Mouse (Mus musculus) kidney, postnatal 14 days (tissue): ENCODE data around the gene Kdm4b.

ENCODE experiments used
- DNase-seq: peaks from one replicate; pipeline ENCODE4 v3.0.0; 2022; ENCODE audit warnings: mixed read lengths

The Kdm4b gene

GRCm38 (mm10) chr17:56400221-56400620, 74.4 kb downstream of the Kdm4b start:
- DNase-seq = no peak

DNA sequence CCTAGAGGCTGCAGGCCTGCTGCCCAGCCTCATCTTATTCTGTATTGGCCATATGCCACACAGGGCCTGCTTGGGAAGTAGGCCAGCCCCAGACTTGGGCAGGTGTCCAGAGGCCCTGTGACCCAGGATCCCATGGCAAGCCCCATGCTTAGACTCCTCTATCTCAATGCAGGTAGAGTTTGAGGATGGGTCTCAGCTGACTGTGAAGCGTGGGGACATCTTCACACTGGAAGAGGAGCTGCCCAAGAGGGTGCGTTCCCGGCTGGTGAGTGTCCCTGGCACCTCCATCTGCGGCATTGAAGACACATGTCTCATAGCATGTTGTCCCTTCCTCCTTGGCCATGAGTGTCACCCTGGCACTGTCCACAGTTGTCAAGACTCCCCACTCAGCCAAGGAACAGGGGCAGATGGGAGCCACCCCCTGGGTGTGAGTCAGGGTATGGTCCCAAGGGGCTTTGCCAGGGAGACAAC, 75.2 kb downstream of the Kdm4b start:
- DNase-seq = peak; percentile 21

GRCm38 (mm10) chr17:56405341-56405740, 79.5 kb downstream of the Kdm4b start:
- DNase-seq = no peak

GRCm38 (mm10) chr17:56405856-56406840, 80.3 kb downstream of the Kdm4b start:
- DNase-seq = no peak

GRCm38 (mm10) chr17:56406878-56407277, 81.0 kb downstream of the Kdm4b start:
- no peak for DNase-seq

DNA sequence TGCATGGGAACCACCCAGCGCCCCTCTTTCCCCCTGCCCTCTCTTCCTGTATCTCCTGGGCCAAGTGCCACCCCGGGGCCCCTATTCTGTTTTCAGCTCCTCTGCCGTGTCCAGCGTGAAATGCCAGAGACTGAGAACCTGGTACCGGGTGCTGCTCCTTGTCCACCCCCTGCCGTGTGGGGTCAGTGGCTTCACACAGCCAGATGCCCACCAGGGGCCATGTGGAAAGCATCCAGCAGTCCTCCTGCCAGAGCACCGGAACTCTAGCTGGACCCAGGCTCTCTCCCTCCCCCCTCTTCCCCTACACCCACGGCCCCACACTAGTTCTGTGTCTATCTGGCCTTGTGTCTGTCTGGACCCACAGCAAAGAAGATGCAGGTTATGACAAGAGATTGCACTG, 81.5 kb downstream of the Kdm4b start:
- no peak for DNase-seq

DNA sequence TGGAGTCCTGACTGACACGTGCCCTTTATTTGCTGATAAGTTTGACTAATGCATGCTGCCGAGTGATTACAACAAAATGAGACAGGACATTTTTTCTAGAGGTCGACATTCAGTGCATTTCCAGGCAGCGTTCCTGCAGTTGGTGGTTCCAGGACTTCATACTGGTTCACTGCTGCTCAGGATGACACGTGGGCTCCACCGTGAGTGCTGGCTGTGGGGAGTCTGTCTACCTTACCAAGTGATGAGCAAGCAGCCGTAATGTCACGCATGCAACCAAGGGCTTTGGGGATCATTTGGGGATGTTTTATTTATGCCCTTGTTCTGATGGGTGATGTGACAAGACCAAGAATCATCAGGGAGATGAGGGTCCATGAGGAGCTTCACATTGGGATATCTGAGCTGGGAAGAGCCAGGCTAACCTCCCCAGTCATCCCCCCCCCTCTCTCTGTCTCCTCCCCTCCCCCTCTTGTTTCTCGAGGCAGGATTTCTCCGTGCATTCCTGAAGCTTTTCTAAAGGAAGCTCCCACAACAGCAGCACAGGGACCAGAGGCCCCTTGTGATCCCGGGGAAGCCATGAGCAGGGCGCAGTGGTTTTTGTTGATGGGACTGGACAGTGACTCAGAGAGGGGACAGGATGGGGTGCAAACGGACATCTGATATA, 83.2 kb downstream of the Kdm4b start:
- DNase-seq = no peak

DNA sequence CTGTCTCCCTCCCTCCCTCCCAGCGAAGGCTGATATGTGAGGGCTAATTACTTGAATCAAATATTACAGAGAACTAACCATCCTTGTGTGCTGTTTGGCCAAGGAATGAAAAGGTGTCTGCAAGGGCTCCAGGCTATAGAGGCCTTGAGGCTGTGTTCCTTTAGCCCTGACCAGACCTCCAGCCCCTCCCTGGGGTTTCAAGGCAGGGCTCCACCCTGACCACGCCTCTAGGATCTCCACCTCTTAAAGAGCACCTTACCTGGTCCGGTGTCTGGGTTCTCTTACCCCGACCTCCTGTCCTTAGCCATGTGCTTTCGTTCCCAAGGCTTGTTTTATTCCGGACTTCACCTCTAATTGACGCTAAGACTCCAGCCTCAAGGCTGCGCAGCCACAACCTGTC, 83.9 kb downstream of the Kdm4b start:
- DNase-seq = peak; percentile 30

DNA sequence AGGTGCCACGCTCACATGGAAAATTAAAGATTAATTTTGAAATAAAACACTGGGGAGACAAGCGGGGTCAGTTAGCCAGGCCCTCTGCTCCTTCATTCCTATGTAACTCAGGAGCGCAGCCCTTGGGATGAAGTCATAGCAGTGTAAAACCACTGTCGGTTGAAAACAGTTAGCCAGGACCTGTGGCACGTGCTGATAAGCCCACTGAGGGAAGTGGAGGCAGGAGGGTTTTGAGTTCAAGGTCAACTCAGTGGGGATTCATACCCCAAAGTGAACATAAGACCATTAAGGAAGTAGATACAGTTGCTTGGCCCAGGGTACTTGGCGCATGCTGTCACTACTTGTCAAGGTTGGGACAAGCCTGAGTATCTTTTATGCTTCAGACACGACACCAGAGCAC, 85.6 kb downstream of the Kdm4b start:
- no peak for DNase-seq

- no peak for DNase-seq
Measured at GRCm38 (mm10) chr17:56413113-56413512, 87.3 kb downstream of the Kdm4b start.

DNA sequence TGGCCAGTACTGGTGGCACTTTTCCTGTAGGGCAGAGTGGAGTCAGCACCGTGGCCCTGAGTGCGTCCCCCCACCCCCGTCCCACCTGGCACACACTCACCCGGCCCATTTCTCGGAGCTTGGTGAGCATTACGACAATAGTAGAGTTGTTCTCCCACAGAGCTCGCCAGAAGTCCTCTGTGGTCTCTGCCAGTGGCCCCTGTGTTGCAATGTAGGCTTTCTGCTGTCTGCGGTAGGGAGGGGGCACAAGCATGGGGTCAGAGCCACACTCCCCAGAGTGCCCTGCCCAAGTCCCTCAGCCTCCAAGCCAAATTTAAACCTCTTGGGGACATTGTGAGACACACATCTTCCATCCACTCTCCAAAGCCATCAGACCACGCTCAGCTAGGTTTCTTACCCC, 88.9 kb downstream of the Kdm4b start:
- no peak for DNase-seq

- no peak for DNase-seq
Measured at GRCm38 (mm10) chr17:56418304-56418703, 92.4 kb downstream of the Kdm4b start.

GRCm38 (mm10) chr17:56420022-56420421, 94.2 kb downstream of the Kdm4b start:
- no peak for DNase-seq

DNA sequence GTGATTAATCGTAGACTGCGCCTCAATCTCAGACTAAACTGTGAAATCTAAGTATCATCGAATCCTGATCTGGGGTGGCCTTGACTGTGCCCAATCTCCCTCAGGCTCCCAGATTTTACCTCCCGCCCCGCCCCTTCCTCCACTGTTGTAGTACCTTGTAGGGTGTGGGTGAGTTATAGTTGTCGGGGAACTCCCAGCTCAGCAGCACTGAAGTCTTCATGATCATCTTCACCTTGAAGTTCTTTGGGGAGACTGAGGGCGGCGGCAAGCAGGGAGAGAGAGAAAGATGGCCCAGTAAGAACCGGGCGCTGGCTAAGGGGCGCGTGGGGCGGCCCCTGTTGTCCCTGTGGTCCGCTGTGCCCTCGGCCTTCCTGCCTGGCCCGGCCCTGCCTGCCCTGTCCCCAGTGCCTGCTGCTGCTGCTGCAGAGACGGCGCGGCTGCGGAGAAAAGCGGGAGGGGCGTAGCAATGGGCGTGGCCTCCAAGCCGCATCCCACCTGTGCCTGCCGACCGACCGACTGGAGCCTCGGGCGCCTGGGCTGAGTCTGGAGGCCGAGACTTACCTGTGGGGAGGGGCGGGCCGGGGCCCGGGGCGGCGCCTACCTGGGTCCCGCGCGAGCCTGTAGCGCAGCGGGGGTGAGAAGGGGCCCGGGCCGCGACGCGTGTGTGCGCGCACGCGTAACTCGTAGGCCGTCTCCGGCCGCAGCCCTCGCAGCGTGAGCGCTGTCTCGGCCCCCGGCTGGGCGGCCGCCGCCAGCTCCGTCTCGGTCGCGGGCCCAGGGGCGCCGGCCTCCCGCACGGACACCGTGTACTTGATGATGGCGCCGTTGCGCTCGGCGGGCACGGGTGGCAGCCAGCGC, 99.1 kb downstream of the Kdm4b start:
- DNase-seq = peak; percentile 83

GRCm38 (mm10) chr17:56425584-56425914, 99.7 kb downstream of the Kdm4b start:
- peak; percentile 84 for DNase-seq

DNA sequence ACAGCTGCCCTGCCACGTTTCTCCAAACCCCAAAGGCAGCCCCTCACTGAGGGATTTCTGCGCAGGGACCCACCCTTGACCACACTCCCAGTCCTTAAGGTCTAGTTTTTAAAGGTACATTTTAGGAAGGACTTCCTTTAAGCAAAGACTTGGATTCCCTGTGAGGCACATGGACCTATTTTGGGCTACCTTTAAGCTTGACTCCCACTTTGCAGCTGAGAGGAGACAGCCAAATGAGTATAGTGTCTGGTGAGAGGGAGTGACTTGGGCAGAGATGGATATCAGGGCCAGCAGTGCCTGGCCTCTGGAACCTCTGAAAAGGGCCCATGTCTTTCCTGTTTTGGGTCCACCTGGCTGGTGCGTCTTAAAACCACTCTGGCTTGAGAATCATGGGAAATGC, 100.1 kb downstream of the Kdm4b start:
- DNase-seq = no peak

DNA sequence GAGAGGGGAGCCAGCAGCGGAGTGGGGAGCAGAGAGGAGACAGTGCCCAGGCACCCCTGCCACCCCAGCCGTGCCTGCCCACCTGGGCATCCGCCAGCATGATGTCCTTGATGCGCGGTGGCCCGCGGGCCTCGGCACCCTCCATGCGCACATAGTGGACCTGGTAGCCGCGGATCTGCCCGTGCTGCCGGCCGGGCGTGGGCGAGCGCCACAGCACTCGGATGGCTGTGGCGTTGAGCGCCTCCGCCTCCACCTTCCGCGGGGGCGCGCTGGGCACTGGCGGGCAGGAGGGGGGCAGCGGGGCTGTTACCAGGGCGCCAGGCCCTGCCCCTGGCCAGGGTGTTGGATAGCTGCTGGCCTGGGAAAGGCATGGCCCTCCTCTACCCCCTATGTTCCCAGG, 102.0 kb downstream of the Kdm4b start:
- no peak for DNase-seq

GRCm38 (mm10) chr17:56431582-56431981, 105.7 kb downstream of the Kdm4b start:
- DNase-seq = no peak

- DNase-seq = no peak
Measured at GRCm38 (mm10) chr17:56439731-56440460, 114.0 kb downstream of the Kdm4b start.

DNA sequence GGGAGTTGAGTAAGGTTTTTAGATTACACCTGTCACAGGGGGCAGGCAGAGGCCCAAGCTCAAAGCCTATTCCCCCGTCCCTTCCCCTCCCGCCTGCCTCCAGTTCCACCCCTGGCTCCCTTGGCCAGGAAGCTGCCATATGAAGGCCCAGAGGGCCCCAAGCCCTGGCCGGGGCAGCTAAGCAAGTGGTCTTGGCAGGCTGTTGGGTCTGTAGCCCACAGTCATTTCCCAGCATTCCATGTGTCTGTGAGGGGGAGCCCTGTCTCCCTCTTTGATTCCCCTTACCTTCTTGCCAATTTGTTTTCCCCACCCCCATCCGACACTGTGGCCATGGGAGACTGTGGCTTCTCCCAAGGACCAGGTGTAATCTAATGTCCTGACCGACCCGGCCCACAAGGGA, 116.5 kb downstream of the Kdm4b start:
- no peak for DNase-seq

GRCm38 (mm10) chr17:56443341-56443795, 117.5 kb downstream of the Kdm4b start:
- DNase-seq = no peak

- DNase-seq = no peak
Measured at GRCm38 (mm10) chr17:56444771-56445170, 118.9 kb downstream of the Kdm4b start.
